Mouse (Mus musculus) urinary bladder, postnatal 36 days (tissue): Measurements from ENCODE around the gene Herc2.

Experiments used
- DNase-seq, 2 experiments: peaks; one replicate each; pipeline ENCODE4 v3.0.0; 2022; ENCODE audit warnings: low spot score in 2 of 2, mixed read lengths in 1 of 2

Gene Herc2

DNA sequence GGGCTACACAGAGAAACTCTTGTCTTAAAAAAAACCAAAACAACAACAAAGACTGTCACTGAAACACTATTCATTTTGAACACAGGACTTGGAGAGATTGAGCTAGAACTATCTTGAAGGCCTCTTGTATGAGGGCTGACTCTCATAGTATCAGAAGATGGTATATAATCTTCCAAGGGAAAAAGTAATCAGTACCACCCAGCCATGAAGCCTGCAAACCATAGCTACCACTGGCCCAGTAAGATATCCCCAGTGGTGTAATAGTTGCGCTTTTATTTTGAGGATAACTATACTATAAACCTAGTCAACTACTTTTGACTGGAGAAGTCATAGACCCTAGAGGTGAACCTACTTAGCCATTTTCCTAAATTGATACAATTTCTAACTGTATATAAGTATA, 16.6 kb downstream of the Herc2 start:
- no peak for DNase-seq

GRCm38 (mm10) chr7:56071724-56072123, 21.7 kb downstream of the Herc2 start:
- DNase-seq, result no peak

DNA sequence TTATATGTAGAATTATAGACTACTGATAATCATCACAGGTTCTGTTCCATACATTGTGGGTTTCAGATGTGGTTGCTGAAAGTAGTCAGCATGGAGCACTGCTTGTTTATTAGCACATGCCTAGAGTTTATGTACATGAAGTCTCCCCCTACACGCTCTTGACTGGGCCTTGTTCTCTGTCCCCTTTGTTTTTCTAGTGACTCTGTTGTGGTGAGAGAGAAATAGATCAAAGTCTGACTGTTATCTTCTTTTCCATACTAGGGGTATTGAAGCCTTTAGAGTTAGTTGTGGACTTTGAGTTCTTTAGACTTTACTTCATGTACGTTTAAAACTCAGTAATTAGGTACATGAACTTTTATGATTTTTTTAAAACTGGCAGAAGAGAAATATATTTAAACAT, 33.0 kb downstream of the Herc2 start:
- DNase-seq, result no peak

GRCm38 (mm10) chr7:56089097-56089496, 39.1 kb downstream of the Herc2 start:
- no peak for DNase-seq

- no peak for DNase-seq
These were observed 41.4 kb downstream of the Herc2 start for GRCm38 (mm10) chr7:56091445-56091844.

DNA sequence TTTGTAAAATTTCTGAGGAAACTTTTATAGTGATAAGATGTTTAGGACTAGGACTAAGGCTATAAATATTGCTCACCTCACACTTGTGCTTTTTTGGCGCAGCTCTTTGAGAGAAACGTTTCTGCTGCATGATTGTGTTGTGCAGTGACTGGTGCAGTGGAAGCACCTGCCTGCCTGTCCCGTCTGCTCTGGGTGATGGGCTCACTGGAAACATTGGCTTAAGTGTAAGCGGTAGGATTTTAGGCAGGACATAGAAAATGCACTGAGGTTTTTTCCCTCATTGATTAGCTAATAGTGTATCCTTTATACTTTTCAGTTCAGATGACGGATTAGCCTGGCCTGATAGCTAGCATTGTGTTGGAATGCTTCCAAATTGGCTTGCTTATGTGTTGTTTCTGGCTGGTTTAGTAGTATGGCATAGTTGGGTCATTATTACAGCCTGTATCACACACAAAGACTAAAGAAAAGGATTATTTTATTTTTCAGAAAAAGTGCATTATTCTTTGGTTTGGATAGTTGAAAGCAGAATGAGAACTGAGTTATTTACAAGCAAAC, 52.4 kb downstream of the Herc2 start:
- DNase-seq, result no peak

- no peak for DNase-seq
These were observed 63.0 kb downstream of the Herc2 start for GRCm38 (mm10) chr7:56112999-56113398.

GRCm38 (mm10) chr7:56114148-56114547, 64.2 kb downstream of the Herc2 start:
- DNase-seq, result peak in 1 of 2 experiments; percentile 7

DNA sequence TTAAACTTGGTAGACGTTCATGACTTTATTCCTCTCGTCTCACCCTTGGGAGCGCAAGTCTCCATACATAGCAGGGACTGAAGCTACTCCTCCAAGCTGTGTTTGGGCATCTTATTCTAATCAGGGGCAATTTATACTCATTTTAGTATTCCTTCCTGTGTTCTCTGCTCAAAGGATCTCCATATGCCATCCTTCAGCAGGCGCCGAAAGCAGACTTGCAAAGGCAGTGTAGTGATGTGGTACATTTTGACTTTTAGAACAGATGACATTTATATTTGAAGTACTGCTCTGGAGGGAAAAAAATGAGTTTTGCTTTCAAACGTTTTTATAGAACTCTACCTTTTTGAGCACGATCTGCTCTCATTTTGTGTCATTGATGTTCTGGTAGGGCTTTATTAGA, 71.0 kb downstream of the Herc2 start:
- no peak for DNase-seq

GRCm38 (mm10) chr7:56121425-56121824, 71.4 kb downstream of the Herc2 start:
- DNase-seq, result no peak

GRCm38 (mm10) chr7:56128080-56128479, 78.1 kb downstream of the Herc2 start:
- no peak for DNase-seq

DNA sequence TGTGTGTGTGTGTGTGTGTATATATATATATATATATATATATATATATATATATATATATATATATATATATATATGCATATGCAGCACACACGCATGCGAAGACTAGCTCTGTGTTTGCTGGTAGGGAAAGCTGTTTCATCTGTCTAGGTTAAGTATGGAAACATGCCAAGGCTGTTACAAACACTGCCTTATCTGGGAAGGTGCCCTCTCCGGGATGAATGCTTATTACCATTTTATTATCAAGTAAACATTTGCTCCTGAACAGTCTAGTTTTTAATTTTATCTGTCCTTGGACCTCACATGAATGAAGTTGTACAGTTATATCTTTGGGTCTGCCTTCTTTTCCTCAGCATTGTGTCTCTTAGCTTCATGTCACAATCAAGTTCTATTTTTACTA, 79.6 kb downstream of the Herc2 start:
- no peak for DNase-seq

- DNase-seq, result no peak
These were observed 81.6 kb downstream of the Herc2 start for GRCm38 (mm10) chr7:56131548-56131947.

DNA sequence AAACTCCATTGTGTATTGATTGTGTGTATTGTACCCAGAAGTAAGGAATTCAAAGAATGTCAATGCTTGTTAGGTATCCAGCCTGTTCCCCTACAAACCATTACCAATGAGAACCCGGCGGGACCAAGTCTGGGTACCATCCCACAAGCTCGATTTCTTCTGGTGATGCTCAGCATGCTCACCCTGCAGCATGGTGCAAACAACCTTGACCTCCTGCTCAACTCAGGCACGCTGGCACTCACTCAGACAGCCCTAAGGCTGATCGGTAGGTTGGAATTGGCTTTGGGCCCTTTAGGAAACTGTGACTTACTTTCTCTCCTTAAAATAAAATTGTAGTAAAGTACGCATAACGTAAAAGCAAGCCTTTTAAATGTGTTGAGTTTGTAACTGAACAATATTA, 88.7 kb downstream of the Herc2 start:
- DNase-seq, result no peak

DNA sequence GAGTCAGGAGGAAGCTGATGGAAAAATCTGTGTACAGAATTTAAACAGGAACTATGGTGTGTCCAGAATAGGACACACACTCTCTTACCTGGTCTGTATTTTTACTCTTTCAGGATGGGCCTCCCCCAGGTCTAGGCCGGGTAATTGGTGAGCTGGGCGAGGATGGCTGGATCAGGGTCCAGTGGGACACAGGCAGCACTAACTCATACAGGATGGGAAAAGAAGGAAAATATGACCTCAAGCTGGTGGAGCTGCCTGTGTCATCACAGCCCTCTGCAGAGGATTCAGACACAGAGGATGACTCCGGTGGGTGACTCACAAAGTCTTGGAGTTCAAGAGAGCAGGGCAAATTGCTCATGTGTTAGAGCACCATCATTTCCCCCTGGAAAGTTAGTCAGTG, 96.4 kb downstream of the Herc2 start:
- no peak for DNase-seq

DNA sequence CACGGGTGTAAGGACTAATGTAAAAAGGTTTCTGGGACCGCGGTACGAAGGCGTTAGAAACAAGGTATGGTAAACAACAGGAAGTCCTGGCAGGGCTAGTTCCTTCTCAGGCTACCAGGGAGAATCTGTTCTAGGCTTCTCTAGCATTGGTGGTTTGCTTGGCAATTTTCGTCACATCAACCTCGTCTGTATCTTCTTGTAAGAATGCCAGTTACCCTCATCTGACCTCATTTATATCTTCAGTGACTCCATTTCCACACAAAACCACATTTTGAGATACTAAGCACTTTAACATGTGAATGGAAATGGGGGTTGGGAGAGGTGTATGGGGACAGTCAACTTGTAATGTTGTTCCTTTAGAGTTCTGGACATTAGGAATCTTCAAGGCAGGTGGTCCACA, 98.9 kb downstream of the Herc2 start:
- no peak for DNase-seq

DNA sequence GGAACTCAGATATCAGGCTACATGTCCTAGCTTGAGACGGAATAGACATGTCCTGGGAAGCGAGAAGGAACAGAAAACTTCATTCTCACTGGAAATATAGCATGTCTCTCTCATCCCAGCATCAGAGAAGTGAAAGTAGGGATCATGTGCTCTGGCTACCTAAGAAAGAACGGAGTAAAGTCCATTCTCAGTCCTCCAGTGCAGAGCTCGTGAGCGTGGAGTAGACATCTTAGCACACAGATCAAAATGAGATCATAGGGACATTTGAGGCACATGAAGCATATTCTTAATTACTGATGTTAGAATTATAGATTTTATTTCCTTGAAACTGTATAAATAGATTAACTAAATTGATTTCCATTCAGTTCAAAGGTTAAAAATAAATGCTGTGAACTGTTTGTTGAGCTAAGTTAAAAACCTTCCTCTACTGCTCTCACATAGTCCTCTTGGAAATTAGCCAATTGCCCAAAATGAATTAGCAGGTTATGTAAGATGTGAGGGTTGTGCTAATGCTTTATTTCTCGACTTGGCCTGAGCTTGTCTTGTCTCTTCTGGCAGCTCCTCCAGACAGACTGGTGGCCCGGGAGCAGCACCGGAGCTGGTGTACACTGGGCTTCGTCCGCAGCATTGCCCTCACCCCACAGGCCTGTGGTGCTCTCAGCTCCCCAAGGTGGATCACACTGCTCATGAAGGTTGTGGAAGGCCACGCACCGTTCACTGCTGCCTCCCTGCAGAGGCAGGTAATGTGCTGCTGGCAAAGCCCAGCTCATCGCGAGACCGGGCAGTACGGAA, 102.1 kb downstream of the Herc2 start:
- no peak for DNase-seq

GRCm38 (mm10) chr7:56153161-56153560, 103.2 kb downstream of the Herc2 start:
- DNase-seq, result no peak

DNA sequence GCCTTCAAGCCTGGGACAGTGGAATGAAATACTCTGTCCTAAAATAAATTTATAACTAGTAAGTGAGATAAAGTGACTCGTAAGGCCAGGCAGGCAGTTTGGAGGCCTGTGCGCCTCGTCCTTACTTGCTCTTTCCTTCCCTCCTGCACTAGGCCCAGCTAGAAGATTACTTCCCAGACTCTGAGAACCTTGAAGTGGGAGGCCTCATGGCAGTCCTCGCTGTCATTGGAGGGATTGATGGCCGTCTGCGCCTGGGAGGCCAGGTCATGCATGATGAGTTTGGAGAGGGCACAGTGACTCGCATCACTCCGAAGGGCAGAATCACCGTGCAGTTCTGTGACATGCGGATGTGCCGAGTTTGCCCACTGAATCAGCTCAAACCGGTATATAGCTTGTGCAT, 103.6 kb downstream of the Herc2 start:
- DNase-seq, result no peak

- DNase-seq, result no peak
These were observed 113.3 kb downstream of the Herc2 start for GRCm38 (mm10) chr7:56163316-56163715.

GRCm38 (mm10) chr7:56168713-56169112, 118.7 kb downstream of the Herc2 start:
- DNase-seq, result no peak

GRCm38 (mm10) chr7:56177371-56177770, 127.4 kb downstream of the Herc2 start:
- no peak for DNase-seq

GRCm38 (mm10) chr7:56191041-56191440, 141.0 kb downstream of the Herc2 start:
- no peak for DNase-seq

DNA sequence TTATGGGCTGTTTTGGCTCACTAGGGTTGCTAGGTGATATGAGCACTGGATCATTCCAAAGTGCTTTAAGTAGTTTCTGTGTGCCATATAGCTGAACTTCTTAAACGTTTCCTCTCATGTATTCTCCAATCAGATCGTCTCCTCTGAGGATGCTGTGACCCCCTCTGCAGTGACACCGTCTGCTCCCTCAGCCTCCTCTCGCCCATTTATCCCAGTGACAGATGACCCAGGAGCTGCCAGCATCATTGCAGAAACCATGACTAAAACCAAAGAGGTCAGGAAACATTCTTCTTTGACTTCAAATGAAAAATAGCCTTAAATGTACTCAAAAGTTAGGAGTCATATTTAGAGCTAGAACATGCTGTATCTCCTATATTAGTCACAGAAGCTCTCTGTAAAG, 141.7 kb downstream of the Herc2 start:
- no peak for DNase-seq
